Mouse (Mus musculus) neural tube, embryonic 11.5 days (tissue): ENCODE measurements around the gene Atp2a3. TPM values are rescaled to one million over a fixed set of nuclear protein-coding genes. Genes with fewer than 3 reads are reported as not detected.

Experiments
- ATAC-seq: fragments of 200-750 bp; cut with Nextera tagmentation; 2 replicates; pipeline ENCODE4 v1.8.0; 2017; ENCODE audit warnings: moderate number of reproducible peaks, mild to moderate bottlenecking, moderate TSS enrichment, moderate library complexity; ENCODE audit not compliant: insufficient read depth, low FRiP score, low TSS enrichment
- DNase-seq: peaks from one replicate; pipeline ENCODE4 v3.0.0-alpha.2; 2015; ENCODE audit warnings: low spot score
- H3K27ac ChIP-seq: fragments of 300-500 bp; sonication (generic); 2 replicates; pipeline ENCODE4 v1.5.1; 2014; ENCODE audit warnings: low read depth, mild to moderate bottlenecking, low read length
- H3K27me3 ChIP-seq: fragments of 300-500 bp; sonication (generic); 2 replicates; pipeline ENCODE4 v1.6.1; 2014; ENCODE audit warnings: mild to moderate bottlenecking, low read length, mixed read lengths; ENCODE audit not compliant: control insufficient read depth, insufficient read depth
- H3K36me3 ChIP-seq: fragments of 300-500 bp; sonication (generic); 2 replicates; pipeline ENCODE4 v1.6.1; 2014; ENCODE audit warnings: mild to moderate bottlenecking, low read length, moderate library complexity, mixed read lengths; ENCODE audit not compliant: control insufficient read depth, insufficient read depth
- H3K4me1 ChIP-seq: fragments of 300-500 bp; sonication (generic); 2 replicates; pipeline ENCODE4 v1.6.1; 2014; ENCODE audit warnings: low read length, mixed read lengths; ENCODE audit not compliant: control insufficient read depth, insufficient read depth
- H3K4me2 ChIP-seq: fragments of 300-500 bp; sonication (generic); 2 replicates; pipeline ENCODE4 v1.6.1; 2014; ENCODE audit warnings: low read depth, mild to moderate bottlenecking, moderate library complexity
- H3K4me3 ChIP-seq: fragments of 300-500 bp; sonication (generic); 2 replicates; pipeline ENCODE4 v1.5.1; 2014; ENCODE audit warnings: low read depth, low read length
- H3K9ac ChIP-seq: fragments of 300-500 bp; sonication (generic); 2 replicates; pipeline ENCODE4 v1.6.1; 2014; ENCODE audit warnings: mild to moderate bottlenecking, low read length
- H3K9me3 ChIP-seq: fragments of 300-500 bp; sonication (generic); 2 replicates; pipeline ENCODE4 v1.6.1; 2016; ENCODE audit warnings: low read length; ENCODE audit not compliant: control insufficient read depth
- WGBS: fragments of 180-500 bp; shearing (Covaris S2); extraction: QIAGEN DNeasy Blood & Tissue Kit; methylation state at CpG from one replicate; pipeline ENCODE4 v1.1.7; 2014; 5-methylcytosine and 5-hydroxymethylcytosine counted together
- polyA plus RNA-seq: library from polyadenylated mRNA; unstranded; fragments of >200 nt; fragmentation: Nextera tagmentation; extraction: Ambion mirVana; gene quantifications from 2 replicates; pipeline ENCODE4 v1.2.1, GENCODE M21; 2014

Atp2a3 gene
- polyA plus RNA-seq, 1 experiment from 2014 or later = 2.2 TPM

- ATAC-seq (no peak), DNase-seq (no peak)
These were observed 15.8 kb upstream of the Atp2a3 start for GRCm38 (mm10) chr11:72944996-72945793.

DNA sequence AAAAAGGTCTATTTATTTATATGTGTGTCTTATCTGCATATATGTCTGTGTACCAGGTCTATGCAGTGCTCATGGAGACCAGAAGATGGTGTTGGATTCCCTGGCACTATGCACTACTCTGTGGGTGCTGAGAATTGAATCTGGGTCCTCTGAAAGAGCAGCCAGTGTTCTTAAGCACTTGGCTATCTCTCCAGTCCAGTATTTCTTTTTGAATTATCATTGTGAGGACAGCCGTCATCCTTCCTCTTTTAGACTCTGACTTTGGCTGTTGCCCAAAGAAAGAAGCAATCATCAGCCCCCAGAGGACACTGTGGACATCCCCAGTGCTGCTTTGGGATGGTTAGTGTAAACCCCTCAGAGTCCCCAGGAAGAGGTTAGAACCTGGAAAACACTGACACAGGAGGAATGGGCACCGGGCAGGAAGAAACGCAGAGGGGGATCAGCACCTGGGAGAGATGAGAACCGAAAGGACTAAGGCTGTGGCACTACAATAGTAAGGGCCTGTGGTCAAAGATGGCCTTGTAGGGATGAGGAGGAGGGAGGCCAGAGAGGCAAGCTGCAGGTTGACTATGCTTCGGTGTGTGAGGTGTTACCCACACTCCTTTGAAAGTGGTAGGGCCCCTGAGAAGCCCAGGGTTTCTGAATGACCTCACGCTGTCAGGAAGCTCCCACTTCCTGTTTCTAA is 15.0 kb upstream of the Atp2a3 start:
- no peak overlapping the region for H3K9ac ChIP-seq
- no peaks in the 10 kb centered on the region for H3K4me1 ChIP-seq
- no peaks in the 10 kb centered on the region for H3K36me3 ChIP-seq
- H3K4me2 ChIP-seq = no peak overlapping the region
- 69% methylated on average over 6 of the region's 6 CpGs for WGBS
- no peaks in the 10 kb centered on the region for H3K9me3 ChIP-seq
- no peak overlapping the region for H3K27ac ChIP-seq
- no peak for ATAC-seq
- no peak for DNase-seq
- H3K4me3 ChIP-seq = no peak overlapping the region
- no peaks in the 10 kb centered on the region for H3K27me3 ChIP-seq

More at GRCm38 (mm10) chr11:72944996-72945793, 15.8 kb upstream of the Atp2a3 start:
- H3K27me3 ChIP-seq = no peaks in the 10 kb centered on the region
- H3K27ac ChIP-seq = no peak overlapping the region
- WGBS = 53% methylated on average over 7 of the region's 7 CpGs
- no peaks in the 10 kb centered on the region for H3K36me3 ChIP-seq
- H3K9me3 ChIP-seq = no peaks in the 10 kb centered on the region
- H3K4me1 ChIP-seq = no peaks in the 10 kb centered on the region
- no peak overlapping the region for H3K4me3 ChIP-seq
- no peak overlapping the region for H3K4me2 ChIP-seq
- H3K9ac ChIP-seq = no peak overlapping the region

DNA sequence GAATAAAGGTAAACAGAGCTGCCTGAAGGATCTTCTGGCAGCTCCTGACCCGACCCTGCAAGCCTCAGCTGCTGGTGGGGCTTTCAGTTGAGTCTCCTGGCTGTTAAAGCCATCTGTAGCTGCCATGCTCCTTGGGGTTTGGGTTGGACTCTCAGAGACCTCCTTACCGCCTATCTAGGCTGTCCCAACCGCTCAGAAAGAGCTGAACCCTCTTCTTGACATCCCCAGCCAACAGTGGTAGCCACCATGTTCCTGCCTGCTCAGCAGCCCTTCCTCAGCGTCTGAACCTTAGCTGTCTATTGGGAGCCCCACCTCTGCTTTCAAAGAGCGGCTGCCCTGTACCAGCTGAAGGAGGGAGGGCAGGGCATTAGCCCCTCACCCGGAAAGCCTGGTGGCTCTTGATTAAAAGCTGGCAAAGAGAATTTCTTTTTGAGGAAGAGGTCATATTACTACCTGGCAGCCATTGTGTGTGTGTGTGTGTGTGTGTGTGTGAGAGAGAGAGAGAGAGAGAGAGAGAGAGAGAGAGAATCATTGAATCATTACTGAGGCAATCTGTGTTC is 14.3 kb upstream of the Atp2a3 start:
- H3K9me3 ChIP-seq = no peaks in the 10 kb centered on the region
- ATAC-seq (no peak), DNase-seq (no peak)
- WGBS = 54% methylated on average over 6 of the region's 6 CpGs
- no peak overlapping the region for H3K4me2 ChIP-seq
- H3K4me3 ChIP-seq = no peak overlapping the region
- no peak overlapping the region for H3K9ac ChIP-seq
- H3K27ac ChIP-seq = no peak overlapping the region
- H3K4me1 ChIP-seq = no peaks in the 10 kb centered on the region
- H3K27me3 ChIP-seq = no peaks in the 10 kb centered on the region
- no peaks in the 10 kb centered on the region for H3K36me3 ChIP-seq

- no peak overlapping the region for H3K4me3 ChIP-seq
- no peaks in the 10 kb centered on the region for H3K36me3 ChIP-seq
- 57% methylated on average over 11 of the region's 11 CpGs for WGBS
- H3K9ac ChIP-seq = no peak overlapping the region
- no peaks in the 10 kb centered on the region for H3K4me1 ChIP-seq
- no peak for DNase-seq
- H3K4me2 ChIP-seq = no peak overlapping the region
- H3K27ac ChIP-seq = no peak overlapping the region
- no peak for ATAC-seq
- no peaks in the 10 kb centered on the region for H3K9me3 ChIP-seq
- no peaks in the 10 kb centered on the region for H3K27me3 ChIP-seq
These were observed 13.1 kb upstream of the Atp2a3 start for GRCm38 (mm10) chr11:72947840-72948239.

DNA sequence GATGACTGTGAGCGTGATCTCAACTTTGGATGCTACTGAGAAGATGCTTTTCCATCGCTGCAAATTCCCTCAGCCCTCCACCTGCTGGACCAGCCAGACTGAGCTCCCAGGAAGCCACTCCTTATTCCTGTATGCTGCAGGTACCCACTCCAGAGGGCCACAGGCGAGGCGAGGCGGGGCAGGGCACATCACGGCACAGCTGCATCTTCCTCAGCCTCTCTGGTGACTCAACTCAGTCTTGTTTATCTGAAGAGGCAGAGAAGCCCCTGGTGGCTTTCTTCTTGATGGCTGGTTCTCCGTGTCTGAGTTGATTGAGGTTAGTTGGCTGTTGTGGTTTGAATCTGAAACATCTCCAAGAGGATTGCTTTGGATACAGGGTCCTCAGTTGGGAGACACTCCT is 12.7 kb upstream of the Atp2a3 start:
- H3K36me3 ChIP-seq = no peaks in the 10 kb centered on the region
- no peak overlapping the region for H3K4me2 ChIP-seq
- WGBS = 78% methylated on average over 7 of the region's 7 CpGs
- no peak overlapping the region for H3K27ac ChIP-seq
- H3K4me1 ChIP-seq = no peaks in the 10 kb centered on the region
- H3K4me3 ChIP-seq = no peak overlapping the region
- DNase-seq = no peak
- no peak for ATAC-seq
- H3K27me3 ChIP-seq = no peaks in the 10 kb centered on the region
- no peak overlapping the region for H3K9ac ChIP-seq
- no peaks in the 10 kb centered on the region for H3K9me3 ChIP-seq

DNA sequence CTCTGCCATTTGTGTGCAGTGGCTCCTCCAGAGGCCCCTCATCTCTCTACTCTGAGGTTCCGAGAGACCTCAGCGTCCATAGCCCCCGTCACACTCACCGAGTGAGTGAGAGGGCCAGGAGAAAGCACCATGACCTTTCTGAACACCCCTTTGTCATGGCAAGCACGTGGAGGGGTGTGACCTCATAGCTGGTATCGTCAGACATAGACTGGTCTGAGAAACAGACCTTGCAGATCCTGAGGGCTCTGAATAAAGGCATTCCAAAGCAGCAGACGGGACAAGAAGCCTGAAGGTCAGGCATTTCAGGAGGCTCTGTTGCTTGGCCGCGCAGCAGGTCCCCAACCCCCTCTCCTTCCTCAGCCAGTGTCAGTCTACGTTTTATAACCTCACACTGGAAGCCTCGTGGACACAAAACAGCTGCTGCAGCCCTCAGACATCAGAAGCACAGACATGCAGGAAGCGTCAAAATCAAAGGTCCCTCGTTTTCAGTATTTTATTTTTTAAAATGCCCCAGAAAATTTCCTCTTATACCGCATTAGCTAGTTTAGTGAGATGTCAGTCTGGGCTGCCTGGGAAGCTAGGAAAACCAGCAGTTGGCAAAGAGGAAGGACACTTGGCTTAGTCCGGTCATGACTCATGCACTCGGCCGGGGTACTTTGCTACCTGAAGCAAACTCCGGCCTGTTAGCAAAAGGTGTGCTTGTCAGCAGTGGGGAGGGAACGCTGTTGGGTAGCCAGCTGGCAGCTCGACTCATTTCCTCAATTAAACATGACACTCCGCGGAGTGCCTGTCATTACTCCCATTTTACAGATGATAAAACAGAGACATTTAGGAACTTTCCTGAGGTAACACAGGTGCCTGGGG is 9.6 kb upstream of the Atp2a3 start:
- ATAC-seq = no peak
- H3K4me3 ChIP-seq = no peak overlapping the region
- WGBS = 71% methylated on average over 22 of the region's 22 CpGs
- no peaks in the 10 kb centered on the region for H3K27me3 ChIP-seq
- no peaks in the 10 kb centered on the region for H3K4me1 ChIP-seq
- H3K27ac ChIP-seq = no peak overlapping the region
- DNase-seq = no peak
- no peaks in the 10 kb centered on the region for H3K9me3 ChIP-seq
- no peak overlapping the region for H3K4me2 ChIP-seq
- no peaks in the 10 kb centered on the region for H3K36me3 ChIP-seq
- H3K9ac ChIP-seq = no peak overlapping the region

DNA sequence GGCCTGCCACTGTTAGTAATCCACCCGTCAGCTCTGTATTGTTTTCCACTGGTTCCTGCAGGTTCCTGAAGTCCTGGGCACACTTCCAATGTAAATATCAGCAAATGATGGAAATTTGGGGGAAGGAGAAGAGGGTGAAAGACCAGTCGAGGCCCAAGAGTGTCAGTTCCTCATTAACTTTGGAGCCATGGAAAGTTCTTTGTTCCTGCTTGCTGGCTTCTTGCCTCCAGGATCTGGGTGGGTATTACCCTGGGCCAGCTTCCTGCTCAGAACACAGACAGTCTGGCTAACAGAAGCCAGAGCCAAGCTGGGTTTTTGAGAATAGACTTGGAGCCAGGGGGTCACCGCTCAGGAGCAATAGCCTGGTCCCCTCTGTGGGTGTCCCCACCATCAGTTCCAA is 8.7 kb upstream of the Atp2a3 start:
- Histone ChIP-seq H3K27me3 (no peaks in the 10 kb centered on the region), H3K4me1 (no peaks in the 10 kb centered on the region), H3K4me2 (no peak overlapping the region), H3K9me3 (no peaks in the 10 kb centered on the region), H3K36me3 (no peaks in the 10 kb centered on the region), H3K4me3 (no peak overlapping the region), H3K27ac (no peak overlapping the region), H3K9ac (no peak overlapping the region)
- DNase-seq (no peak), ATAC-seq (no peak)
- 78% methylated on average over 3 of the region's 3 CpGs for WGBS

DNA sequence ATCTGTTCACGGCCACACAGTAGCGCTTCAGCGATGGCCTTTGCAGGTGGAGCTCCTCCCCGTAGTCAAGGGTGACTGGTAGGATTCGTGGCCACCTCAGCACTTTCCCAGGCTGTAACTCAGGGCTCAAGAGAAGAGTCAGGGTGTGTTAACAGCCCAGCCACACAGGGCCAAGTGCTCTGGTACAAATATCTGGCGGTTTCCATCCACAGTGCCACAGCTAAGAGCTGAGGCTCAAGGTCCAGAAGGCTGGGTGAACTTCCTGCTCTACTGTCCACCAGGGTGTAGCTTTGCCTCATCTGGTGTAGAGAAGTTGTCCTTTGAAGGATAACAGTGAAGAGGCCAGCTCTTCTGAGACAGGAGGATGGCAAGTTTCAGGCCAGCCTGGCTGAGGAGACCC is 8.3 kb upstream of the Atp2a3 start:
- H3K9ac ChIP-seq = no peak overlapping the region
- no peak for ATAC-seq
- no peak overlapping the region for H3K4me2 ChIP-seq
- H3K4me1 ChIP-seq = no peaks in the 10 kb centered on the region
- no peaks in the 10 kb centered on the region for H3K9me3 ChIP-seq
- no peaks in the 10 kb centered on the region for H3K36me3 ChIP-seq
- DNase-seq = no peak
- 82% methylated on average over 6 of the region's 6 CpGs for WGBS
- no peak overlapping the region for H3K4me3 ChIP-seq
- no peaks in the 10 kb centered on the region for H3K27me3 ChIP-seq
- H3K27ac ChIP-seq = no peak overlapping the region
